Mouse (Mus musculus) liver, embryonic 13.5 days (tissue): Measurements from ENCODE around the gene Ostf1. TPM values are rescaled to one million over a fixed set of nuclear protein-coding genes. Genes with fewer than 3 reads are reported as not detected.

Source experiments
- ATAC-seq: fragments of 200-750 bp; cut with Nextera tagmentation; 2 replicates; pipeline ENCODE4 v1.8.0; 2017; ENCODE audit warnings: low read depth, mild to moderate bottlenecking, moderate number of reproducible peaks, moderate library complexity
- DNase-seq: peaks from one replicate; pipeline ENCODE4 v3.0.0; 2022
- H3K27ac ChIP-seq: fragments of 300-500 bp; sonication (generic); 2 replicates; pipeline ENCODE4 v1.5.1; 2015; ENCODE audit warnings: moderate library complexity, mild to moderate bottlenecking, inconsistent platforms
- H3K27me3 ChIP-seq: fragments of 300-500 bp; sonication (generic); 2 replicates; pipeline ENCODE4 v1.6.1; 2015; ENCODE audit warnings: mild to moderate bottlenecking, inconsistent platforms
- H3K36me3 ChIP-seq: fragments of 300-500 bp; sonication (generic); 2 replicates; pipeline ENCODE4 v1.6.1; 2015; ENCODE audit warnings: mild to moderate bottlenecking, inconsistent platforms
- H3K4me1 ChIP-seq: fragments of 300-500 bp; sonication (generic); replicated peaks from 2 replicates; pipeline ENCODE4 v1.6.1; 2015; ENCODE audit warnings: inconsistent platforms
- H3K4me2 ChIP-seq: fragments of 300-500 bp; sonication (generic); 2 replicates; pipeline ENCODE4 v1.6.1; 2015; ENCODE audit warnings: inconsistent platforms, mild to moderate bottlenecking, moderate library complexity
- H3K4me3 ChIP-seq: fragments of 300-500 bp; sonication (generic); replicated peaks from 2 replicates; pipeline ENCODE4 v1.5.1; 2015; ENCODE audit warnings: mild to moderate bottlenecking, inconsistent platforms
- H3K9ac ChIP-seq: fragments of 300-500 bp; sonication (generic); 2 replicates; pipeline ENCODE4 v1.6.1; 2015; ENCODE audit warnings: mild to moderate bottlenecking, inconsistent platforms
- H3K9me3 ChIP-seq: fragments of 300-500 bp; sonication (generic); replicated peaks from 2 replicates; pipeline ENCODE4 v1.6.1; 2016; ENCODE audit warnings: inconsistent platforms
- WGBS: fragments of 180-500 bp; shearing (Covaris S2); methylation state at CpG from one replicate; pipeline ENCODE4 v1.1.7; 2015; ENCODE audit not compliant: insufficient replicate concordance; 5-methylcytosine and 5-hydroxymethylcytosine counted together
- polyA plus RNA-seq: library from polyadenylated mRNA; unstranded; fragments of >200 nt; fragmentation: Nextera tagmentation; extraction: Ambion mirVana; gene quantifications from 2 replicates; pipeline ENCODE4 v1.2.1, GENCODE M21; 2015

The Ostf1 gene
- polyA plus RNA-seq, 1 experiment from 2014 or later: 63.7 TPM

- WGBS: 28% methylated on average over 6 of the region's 6 CpGs
- Histone ChIP-seq H3K9me3 (no peaks in the 10 kb centered on the region), H3K36me3 (no peaks in the 10 kb centered on the region), H3K4me3 (no peak overlapping the region), H3K9ac (peak overlapping the region; percentile 37; the same call in 1 of the 2 replicates), H3K4me2 (peak overlapping the region; percentile 44), H3K27ac (peak overlapping the region; percentile 90), H3K4me1 (peaks cover 62% of the 10 kb centered on the region), H3K27me3 (no peaks in the 10 kb centered on the region)
- no peak for DNase-seq
- ATAC-seq: peak; percentile 89
These were observed 12.5 kb upstream of the Ostf1 start for GRCm38 (mm10) chr19:18644084-18644483.

- DNase-seq (no peak), ATAC-seq (no peak)
- no peaks in the 10 kb centered on the region for H3K9me3 ChIP-seq
- H3K27ac ChIP-seq: peak overlapping the region; percentile 90
- peak overlapping the region; percentile 44 for H3K4me2 ChIP-seq
- 68% methylated on average over 4 of the region's 4 CpGs for WGBS
- no peaks in the 10 kb centered on the region for H3K27me3 ChIP-seq
- H3K36me3 ChIP-seq: no peaks in the 10 kb centered on the region
- peaks cover 62% of the 10 kb centered on the region for H3K4me1 ChIP-seq
- H3K9ac ChIP-seq: peak overlapping the region; percentile 37; the same call in 1 of the 2 replicates
- no peak overlapping the region for H3K4me3 ChIP-seq
These were observed 11.8 kb upstream of the Ostf1 start for GRCm38 (mm10) chr19:18643411-18643810.

GRCm38 (mm10) chr19:18641001-18641400 lies 9.4 kb upstream of the Ostf1 start:
- no peaks in the 10 kb centered on the region for H3K9me3 ChIP-seq
- DNase-seq: no peak

GRCm38 (mm10) chr19:18639552-18639951 lies 7.9 kb upstream of the Ostf1 start:
- Histone ChIP-seq H3K9ac (no peak overlapping the region), H3K27ac (no peak overlapping the region), H3K4me1 (peaks cover 24% of the 10 kb centered on the region), H3K36me3 (no peaks in the 10 kb centered on the region), H3K4me2 (no peak overlapping the region), H3K9me3 (no peaks in the 10 kb centered on the region), H3K4me3 (no peak overlapping the region), H3K27me3 (no peaks in the 10 kb centered on the region)
- DNase-seq (no peak), ATAC-seq (no peak)
- 35% methylated on average over 2 of the region's 2 CpGs for WGBS

More at GRCm38 (mm10) chr19:18641001-18641400, 9.4 kb upstream of the Ostf1 start:
- Histone ChIP-seq H3K36me3 (no peaks in the 10 kb centered on the region), H3K4me3 (no peak overlapping the region), H3K4me2 (no peak overlapping the region), H3K27ac (no peak overlapping the region), H3K9ac (no peak overlapping the region), H3K4me1 (peaks cover 39% of the 10 kb centered on the region), H3K27me3 (no peaks in the 10 kb centered on the region)
- no peak for ATAC-seq
- WGBS: 75% methylated on average over 4 of the region's 4 CpGs

GRCm38 (mm10) chr19:18638949-18639348 lies 7.3 kb upstream of the Ostf1 start:
- Histone ChIP-seq H3K36me3 (no peaks in the 10 kb centered on the region), H3K4me1 (peaks cover 18% of the 10 kb centered on the region), H3K27ac (no peak overlapping the region), H3K4me3 (no peak overlapping the region), H3K9ac (no peak overlapping the region), H3K4me2 (no peak overlapping the region), H3K9me3 (no peaks in the 10 kb centered on the region), H3K27me3 (no peaks in the 10 kb centered on the region)
- WGBS: 36% methylated on average over 5 of the region's 5 CpGs
- DNase-seq (no peak), ATAC-seq (no peak)

- 0 out of 2 replicates have a peak, but pooled peaks have one; percentile 17 for ATAC-seq
These were observed 6.3 kb upstream of the Ostf1 start for GRCm38 (mm10) chr19:18637954-18638353.

GRCm38 (mm10) chr19:18632231-18633185 lies 885 bp upstream of the Ostf1 start:
- no peaks in the 10 kb centered on the region for H3K27me3 ChIP-seq
- H3K4me3 ChIP-seq: peak overlapping the region; percentile 95
- H3K9ac ChIP-seq: peak overlapping the region; percentile 86
- no peaks in the 10 kb centered on the region for H3K36me3 ChIP-seq
- ATAC-seq: no peak
- peaks cover 35% of the 10 kb centered on the region for H3K4me1 ChIP-seq
- no peak for DNase-seq
- no peaks in the 10 kb centered on the region for H3K9me3 ChIP-seq
- 52% methylated on average over 13 of the region's 13 CpGs for WGBS
- H3K27ac ChIP-seq: 0 out of 2 replicates have a peak overlapping the region, but pooled peaks have one; percentile 27
- H3K4me2 ChIP-seq: peak overlapping the region; percentile 86

More at GRCm38 (mm10) chr19:18637954-18638353, 6.3 kb upstream of the Ostf1 start:
- 65% methylated on average over 5 of the region's 5 CpGs for WGBS
- Histone ChIP-seq H3K27ac (no peak overlapping the region), H3K9ac (no peak overlapping the region), H3K36me3 (no peaks in the 10 kb centered on the region), H3K4me1 (0 out of 2 replicates have a peak, but pooled peaks cover 9% of the 10 kb centered on the region), H3K4me3 (no peak overlapping the region), H3K9me3 (no peaks in the 10 kb centered on the region), H3K27me3 (no peaks in the 10 kb centered on the region), H3K4me2 (no peak overlapping the region)
- DNase-seq: no peak

- H3K27ac ChIP-seq: peak overlapping the region; percentile 83
- DNase-seq (peak; percentile 53), ATAC-seq (peak; percentile 65)
- H3K9ac ChIP-seq: peak overlapping the region; percentile 86
- no peaks in the 10 kb centered on the region for H3K9me3 ChIP-seq
- H3K4me2 ChIP-seq: peak overlapping the region; percentile 86
- peak overlapping the region; percentile 95 for H3K4me3 ChIP-seq
- WGBS: under 1% methylated on average over 40 of the region's 40 CpGs
- H3K27me3 ChIP-seq: no peaks in the 10 kb centered on the region
- no peaks in the 10 kb centered on the region for H3K36me3 ChIP-seq
- H3K4me1 ChIP-seq: peaks cover 35% of the 10 kb centered on the region
These were observed 421 bp downstream of the Ostf1 start for GRCm38 (mm10) chr19:18631161-18631643.

- peaks cover 35% of the 10 kb centered on the region for H3K4me1 ChIP-seq
- peak; percentile 8 for DNase-seq
These were observed 1.2 kb downstream of the Ostf1 start for GRCm38 (mm10) chr19:18630221-18631119.

GRCm38 (mm10) chr19:18629589-18629988 lies 2.0 kb downstream of the Ostf1 start:
- Histone ChIP-seq H3K27me3 (no peaks in the 10 kb centered on the region), H3K4me1 (peaks cover 35% of the 10 kb centered on the region), H3K4me3 (peak overlapping the region; percentile 95; the same call in 1 of the 2 replicates), H3K4me2 (peak overlapping the region; percentile 86), H3K27ac (no peak overlapping the region), H3K9ac (peak overlapping the region; percentile 86; the same call in 1 of the 2 replicates), H3K9me3 (no peaks in the 10 kb centered on the region), H3K36me3 (no peaks in the 10 kb centered on the region)
- DNase-seq (no peak), ATAC-seq (no peak)
- 79% methylated on average over 1 of the region's 1 CpGs for WGBS

More at GRCm38 (mm10) chr19:18630221-18631119, 1.2 kb downstream of the Ostf1 start:
- H3K36me3 ChIP-seq: no peaks in the 10 kb centered on the region
- H3K4me2 ChIP-seq: peak overlapping the region; percentile 86
- peak overlapping the region; percentile 83 for H3K27ac ChIP-seq
- H3K9me3 ChIP-seq: no peaks in the 10 kb centered on the region
- WGBS: 13% methylated on average over 17 of the region's 17 CpGs
- no peaks in the 10 kb centered on the region for H3K27me3 ChIP-seq
- no peak for ATAC-seq
- peak overlapping the region; percentile 86 for H3K9ac ChIP-seq
- peak overlapping the region; percentile 95 for H3K4me3 ChIP-seq
